Mouse (Mus musculus) cerebellum, adult 2 months (tissue): ENCODE measurements at regions not wholly inside any gene's neighbourhood (a gene's known extent, or its start where the extent isn't known, plus 50 kb on each side); places are given as distances from the start of the nearest gene placed in this dataset.
"Not testable (repeated sequence)": the region's sequence is repeated elsewhere in the genome, so short reads cannot be mapped to it uniquely, and the experiment has no call there.

Experiments
- CTCF ChIP-seq: fragments of 200-500 bp; IDR thresholded peaks from 2 replicates; pipeline ENCODE4 v1.5.1; 2011; ENCODE audit warnings: low read depth, mild to moderate bottlenecking, control low read depth, low read length, moderate library complexity, borderline replicate concordance; ENCODE audit not compliant: insufficient read depth
- POLR2A ChIP-seq: fragments of 200-500 bp; IDR thresholded peaks from 2 replicates; pipeline ENCODE4 v1.6.1; 2011; ENCODE audit warnings: low read length, control low read depth, borderline replicate concordance; ENCODE audit not compliant: insufficient read depth

DNA sequence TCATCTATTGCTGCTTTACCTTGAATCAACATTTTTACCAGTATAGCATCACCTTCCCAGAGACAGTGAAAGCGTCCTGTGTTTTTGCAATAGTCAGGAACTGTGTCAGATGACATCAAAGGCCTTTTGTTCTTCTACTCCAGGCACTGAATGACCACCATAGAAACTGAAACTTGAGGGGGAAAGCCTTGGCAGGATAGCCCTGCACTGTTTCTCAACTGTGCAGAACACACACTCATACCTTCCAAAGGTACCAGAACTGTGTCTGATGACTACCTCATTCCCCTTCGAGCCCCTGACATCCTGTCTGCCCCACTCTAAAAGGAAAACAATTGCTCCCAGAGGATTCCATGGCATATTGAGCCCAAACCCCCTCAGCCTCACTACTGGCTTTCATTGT lies 134.3 kb downstream of the Tomm20 start:
- TF ChIP-seq POLR2A, CTCF: not testable (repeated sequence)
